Mouse (Mus musculus): ENCODE data around the gene Ctrc.

DNA sequence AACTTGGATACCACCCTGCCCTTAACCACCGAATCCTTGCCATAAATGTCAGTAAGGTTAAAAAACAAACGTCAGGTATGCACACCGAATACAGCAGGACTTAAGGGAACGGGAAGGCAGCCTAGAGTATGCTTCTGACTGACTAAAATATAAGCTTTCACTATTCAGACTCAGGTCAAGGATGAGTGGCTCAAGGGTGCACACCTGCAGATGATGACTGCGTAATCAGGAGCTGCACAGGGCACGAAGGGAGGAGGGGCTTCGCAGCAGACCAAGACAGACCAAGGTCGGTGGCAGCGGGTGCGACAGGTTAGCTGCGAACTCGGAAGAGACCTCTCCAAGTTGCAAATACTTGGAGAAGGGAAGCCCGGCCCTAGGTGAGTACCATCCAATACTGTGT lies 60.0 kb downstream of the Ctrc start:
- no peak for TF ChIP-seq CTCF (IDR thresholded peaks at IDR 0.05; ENCODE audit: low read depth, low read length)
- no peak for TF ChIP-seq TAL1 (conservative IDR thresholded peaks at IDR 0.05; ENCODE audit: low read depth, low read length)
